Mouse (Mus musculus) CH12.LX (cell line): ENCODE measurements around the gene Tmem269. TPM values are rescaled to one million over a fixed set of nuclear protein-coding genes. Genes with fewer than 3 reads are reported as not detected.

Source experiments
- DNase-seq: peaks from one replicate; pipeline ENCODE4 v3.0.0-alpha.2; 2013; ENCODE audit errors: extremely low read depth
- H3K27ac ChIP-seq: 2 replicates; pipeline ENCODE4 v1.5.1; 2012; ENCODE audit warnings: low read depth, mild to moderate bottlenecking, control low read depth, moderate library complexity; ENCODE audit not compliant: insufficient read depth
- H3K27me3 ChIP-seq: replicated peaks from 2 replicates; pipeline ENCODE3; 2012; ENCODE audit warnings: inconsistent platforms
- H3K36me3 ChIP-seq, 2 experiments: replicated peaks in 1 of 2; 2 replicates each; pipeline versions ENCODE3 to v1.6.1; 2012; ENCODE audit warnings: inconsistent platforms in 1 of 2, low read length in 1 of 2, mild to moderate bottlenecking in 1 of 2, mixed read lengths in 1 of 2, moderate library complexity in 1 of 2; ENCODE audit not compliant: control insufficient read depth in 1 of 2, insufficient read depth in 1 of 2
- H3K4me1 ChIP-seq, 2 experiments: 2 replicates each; pipeline ENCODE4 v1.6.1; 2012; ENCODE audit warnings: inconsistent platforms in 1 of 2, moderate library complexity in 1 of 2; ENCODE audit not compliant: insufficient read depth in 2 of 2, control insufficient read depth in 1 of 2
- H3K4me2 ChIP-seq: 2 replicates; pipeline ENCODE4 v1.6.1; 2012; ENCODE audit warnings: low read depth, mild to moderate bottlenecking, control low read depth; ENCODE audit not compliant: poor library complexity, insufficient read depth, severe bottlenecking
- H3K4me3 ChIP-seq, 3 experiments: fragments of 150-350 bp in 1 of 3; sonication (generic) in 1 of 3; replicated peaks in 1 of 3; 2 replicates each; pipeline versions ENCODE3 to v1.5.1; 2011 to 2012; ENCODE audit warnings: low read depth in 2 of 3, low read length in 2 of 3, mild to moderate bottlenecking in 2 of 3, moderate library complexity in 2 of 3, control low read depth in 1 of 3, improper control_type of control experiment in 1 of 3, inconsistent platforms in 1 of 3, mixed read lengths in 1 of 3; ENCODE audit not compliant: poor library complexity in 1 of 3
- H3K79me2 ChIP-seq: replicated peaks from 2 replicates; pipeline ENCODE4 v1.6.1; 2012; ENCODE audit warnings: mild to moderate bottlenecking, moderate library complexity; ENCODE audit not compliant: control insufficient read depth, poor library complexity, insufficient read depth, severe bottlenecking; ENCODE audit errors: extremely low read depth
- H3K9ac ChIP-seq: 2 replicates; pipeline ENCODE4 v1.6.1; 2012; ENCODE audit warnings: low read depth, mild to moderate bottlenecking, control low read depth, moderate library complexity; ENCODE audit not compliant: insufficient read depth
- H3K9me3 ChIP-seq: replicated peaks from 2 replicates; pipeline ENCODE3; 2012; ENCODE audit warnings: low read length, inconsistent platforms, mixed read lengths
- CHD1 ChIP-seq: IDR thresholded peaks from 2 replicates; pipeline ENCODE4 v1.6.1; 2012; ENCODE audit warnings: low read depth, low read length, improper control_type of control experiment, inconsistent platforms
- CHD2 ChIP-seq: IDR thresholded peaks from 2 replicates; pipeline ENCODE4 v1.6.1; 2011; ENCODE audit warnings: low read length, improper control_type of control experiment
- CTCF ChIP-seq, 2 experiments: IDR thresholded peaks in 1 of 2; conservative IDR thresholded peaks in 1 of 2; 2 replicates each; pipeline ENCODE4 v1.5.1; 2011 to 2012; ENCODE audit warnings: low read depth in 2 of 2, low read length in 2 of 2, improper control_type of control experiment in 1 of 2, inconsistent platforms in 1 of 2, mild to moderate bottlenecking in 1 of 2, moderate library complexity in 1 of 2
- ELF1 ChIP-seq: IDR thresholded peaks from 2 replicates; pipeline ENCODE4 v1.6.1; 2014; ENCODE audit warnings: low read depth, mild to moderate bottlenecking, inconsistent platforms, low read length, improper control_type of control experiment
- GABPA ChIP-seq: IDR thresholded peaks from 2 replicates; pipeline ENCODE4 v1.6.1; 2012; ENCODE audit warnings: low read depth, low read length, improper control_type of control experiment, inconsistent platforms; ENCODE audit not compliant: insufficient replicate concordance
- JUN ChIP-seq: IDR thresholded peaks from 2 replicates; pipeline ENCODE4 v1.6.1; 2011; ENCODE audit warnings: low read depth, mild to moderate bottlenecking, low read length, improper control_type of control experiment, moderate library complexity; ENCODE audit not compliant: insufficient read depth
- KAT2A ChIP-seq: IDR thresholded peaks from 2 replicates; pipeline ENCODE4 v1.6.1; 2012; ENCODE audit warnings: low read length, improper control_type of control experiment, inconsistent platforms; ENCODE audit not compliant: insufficient replicate concordance
- MAFK ChIP-seq: IDR thresholded peaks from 2 replicates; pipeline ENCODE4 v1.6.1; 2011; ENCODE audit warnings: low read length, improper control_type of control experiment; ENCODE audit not compliant: insufficient replicate concordance
- MAZ ChIP-seq: IDR thresholded peaks from 2 replicates; pipeline ENCODE4 v1.6.1; 2012; ENCODE audit warnings: low read depth, mild to moderate bottlenecking, inconsistent platforms, low read length, improper control_type of control experiment, moderate library complexity
- MYC ChIP-seq: IDR thresholded peaks from 2 replicates; pipeline ENCODE4 v1.6.1; 2011; ENCODE audit warnings: low read depth, mild to moderate bottlenecking, improper control_type of control experiment, low read length
- NRF1 ChIP-seq: IDR thresholded peaks from 2 replicates; pipeline ENCODE4 v1.6.1; 2014; ENCODE audit warnings: low read depth, mild to moderate bottlenecking, inconsistent platforms, low read length, improper control_type of control experiment, moderate library complexity
- PAX5 ChIP-seq: IDR thresholded peaks from 2 replicates; pipeline ENCODE4 v1.6.1; 2012; ENCODE audit warnings: low read length, inconsistent platforms, mixed read lengths
- RCOR1 ChIP-seq: conservative IDR thresholded peaks from 2 replicates; pipeline ENCODE4 v1.6.1; 2012; ENCODE audit warnings: low read depth, mild to moderate bottlenecking, inconsistent platforms, low read length, improper control_type of control experiment
- SIN3A ChIP-seq: IDR thresholded peaks from 2 replicates; pipeline ENCODE4 v1.6.1; 2012; ENCODE audit warnings: low read length, improper control_type of control experiment, inconsistent platforms
- SMC3 ChIP-seq: IDR thresholded peaks from 2 replicates; pipeline ENCODE4 v1.6.1; 2011; ENCODE audit warnings: low read depth, low read length, improper control_type of control experiment
- TCF12 ChIP-seq: IDR thresholded peaks from 2 replicates; pipeline ENCODE4 v1.6.1; 2014; ENCODE audit warnings: low read depth, mild to moderate bottlenecking, inconsistent platforms, low read length, improper control_type of control experiment
- UBTF ChIP-seq: IDR thresholded peaks from 2 replicates; pipeline ENCODE4 v1.6.1; 2012; ENCODE audit warnings: low read depth, mild to moderate bottlenecking, inconsistent platforms, low read length, improper control_type of control experiment, moderate library complexity
- USF2 ChIP-seq: conservative IDR thresholded peaks from 2 replicates; pipeline ENCODE4 v1.6.1; 2011; ENCODE audit warnings: low read depth, low read length, improper control_type of control experiment
- ZMIZ1 ChIP-seq: IDR thresholded peaks from 2 replicates; pipeline ENCODE4 v1.6.1; 2012; ENCODE audit warnings: low read depth, mild to moderate bottlenecking, inconsistent platforms, low read length, improper control_type of control experiment
- dilution Hi-C: fragments of 300-500 bp; cut with MboI; formaldehyde crosslinking; loops from 2 replicates; pipeline ENCODE4 v1.14.3; 2020; ENCODE audit warnings: low sequenced_read_pairs; ENCODE audit not compliant: extremely low pct_unique_long_range_greater_than_20kb, extremely low pct_ligation_motif_present
- in situ Hi-C: fragments of 300-500 bp; cut with MboI; formaldehyde crosslinking; loops from 3 replicates; pipeline ENCODE4 v1.14.3; 2019; ENCODE audit warnings: low sequenced_read_pairs, low pct_ligation_motif_present, low pct_unique_long_range_greater_than_20kb, mixed read lengths
- polyA plus RNA-seq: library from polyadenylated mRNA; unstranded; fragments of >175 nt; gene quantifications from 2 replicates; pipeline ENCODE4 v1.2.1, GENCODE M21; 2012; ENCODE audit warnings: low read depth; ENCODE audit not compliant: insufficient read length
- total RNA-seq, 2 experiments: library from RNA; depleted of rRNA; stranded (reverse); fragments of 300-350 nt in 1 of 2; fragments of >200 nt in 1 of 2; gene quantifications; 2 replicates each; pipeline ENCODE4 v1.2.3; 2012 to 2014

The Tmem269 gene
- total and polyA plus RNA-seq, 3 experiments = 0.16 TPM; not detected in 2

GRCm38 (mm10) chr4:119189864-119190263 is 28.2 kb downstream of the Tmem269 start, which contains the start of gene Ermap:
TSS of gene Ermap (minus strand) at chr4:119190011.
- Histone ChIP-seq H3K36me3 (no peaks in the 10 kb centered on the region), H3K9me3 (no peaks in the 10 kb centered on the region), H3K79me2 (no peaks in the 10 kb centered on the region), H3K9ac (no peak within 1 kb of the TSS), H3K27me3 (peaks cover 14% of the 10 kb centered on the region), H3K4me1 (peaks cover 0 to 1% of the 10 kb centered on the region in 2 experiments; a peak in 1 of 4 replicates), H3K4me2 (no peak within 1 kb of the TSS), H3K27ac (no peak within 1 kb of the TSS), H3K4me3 (no peak within 1 kb of the TSS)
- DNase-seq = no peak
- in situ Hi-C loops = no loop called here
- dilution Hi-C loops = no loop called here
- TF ChIP-seq JUN = no peak
- TF ChIP-seq RCOR1 = no peak
- TF ChIP-seq USF2 = no peak
- no peak for TF ChIP-seq CTCF (conservative IDR thresholded peaks at IDR 0.05 in 1 of 2, IDR thresholded peaks at IDR 0.05 in 1 of 2; ENCODE audit: low read depth in 2 of 2, low read length in 2 of 2)
- TF ChIP-seq KAT2A = no peak
- no peak for TF ChIP-seq PAX5
- no peak for TF ChIP-seq MYC
- TF ChIP-seq ELF1 = no peak
- TF ChIP-seq SIN3A = no peak
- TF ChIP-seq NRF1 = no peak
- no peak for TF ChIP-seq MAZ

GRCm38 (mm10) chr4:119189392-119189791 is 28.6 kb downstream of the Tmem269 start:
- DNase-seq = no peak
- dilution Hi-C loops = no loop called here
- Histone ChIP-seq H3K27me3 (peaks cover 14% of the 10 kb centered on the region), H3K4me2 (no peak overlapping the region)
- TF ChIP-seq CHD2 (no peak), ZMIZ1 (no peak), TCF12 (no peak), USF2 (no peak), CHD1 (no peak), MAFK (no peak), SMC3 (no peak), GABPA (no peak), UBTF (no peak)
- TF ChIP-seq, all 38 proteins: peak for 0
- H3K9ac ChIP-seq = no peak overlapping the region
- no peaks in the 10 kb centered on the region for H3K4me1 ChIP-seq
- H3K36me3 ChIP-seq = no peaks in the 10 kb centered on the region
- in situ Hi-C loops = no loop called here
- no peak overlapping the region for H3K4me3 ChIP-seq
- H3K79me2 ChIP-seq = no peaks in the 10 kb centered on the region
- H3K9me3 ChIP-seq = no peaks in the 10 kb centered on the region
- no peak overlapping the region for H3K27ac ChIP-seq
